Mouse (Mus musculus) embryonic fibroblast, embryonic 13.5 days (primary cell): Measurements from ENCODE around the gene Sik2.

ENCODE experiments used
- CTCF ChIP-seq: IDR thresholded peaks from 2 replicates; pipeline ENCODE4 v1.5.1; 2011; ENCODE audit warnings: mild to moderate bottlenecking, control low read depth, low read length, moderate library complexity, borderline replicate concordance; ENCODE audit not compliant: insufficient read depth
- POLR2A ChIP-seq: IDR thresholded peaks from 2 replicates; pipeline ENCODE4 v1.6.1; 2011; ENCODE audit warnings: low read depth, mild to moderate bottlenecking, control low read depth, low read length, moderate library complexity

DNA sequence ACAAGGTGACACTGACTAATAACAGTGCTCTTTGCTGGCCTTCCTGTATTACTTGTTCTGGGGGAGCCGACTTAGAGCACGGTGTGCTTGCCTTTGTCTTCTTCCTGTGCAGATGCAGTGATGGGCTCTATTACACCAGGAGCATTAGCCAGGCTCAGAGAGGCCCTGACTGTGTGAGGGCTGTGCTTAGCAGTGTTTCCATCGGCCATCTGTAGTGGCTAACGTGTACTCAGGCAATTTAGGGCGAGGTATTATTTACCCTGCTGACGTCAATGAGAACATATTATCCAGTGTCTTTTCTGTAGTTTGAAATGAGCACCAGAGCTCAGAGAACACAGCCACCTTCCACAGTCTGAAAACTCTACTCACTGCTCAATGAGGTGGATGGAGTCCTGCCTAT lies 119.7 kb downstream of the Sik2 start:
- no peak for TF ChIP-seq CTCF
- TF ChIP-seq POLR2A = no peak
